Mouse (Mus musculus) thymus, postnatal 10 days (tissue): ENCODE results near the gene Cks1b.
A peak's percentile ranks its signal among the peaks of the same experiment; 100 is the strongest.

Source experiments
- DNase-seq, 2 experiments: peaks; one replicate each; pipeline ENCODE4 v3.0.0; 2021; ENCODE audit warnings: low spot score in 2 of 2

The Cks1b gene

GRCm38 (mm10) chr3:89382950-89383349 lies 35.2 kb downstream of the Cks1b start:
- no peak for DNase-seq

GRCm38 (mm10) chr3:89382033-89382882 lies 35.9 kb downstream of the Cks1b start:
- DNase-seq: no peak

- DNase-seq: no peak
These were observed 37.0 kb downstream of the Cks1b start for GRCm38 (mm10) chr3:89381233-89381632.

- no peak for DNase-seq
These were observed 37.5 kb downstream of the Cks1b start for GRCm38 (mm10) chr3:89380711-89381110.

GRCm38 (mm10) chr3:89380291-89380690 lies 37.9 kb downstream of the Cks1b start:
- no peak for DNase-seq

- peak in 1 of 2 experiments; percentile 59 for DNase-seq
These were observed 38.6 kb downstream of the Cks1b start for GRCm38 (mm10) chr3:89379388-89380131.

GRCm38 (mm10) chr3:89378394-89379067 lies 39.7 kb downstream of the Cks1b start:
- DNase-seq: peak; percentile 56 to 78

GRCm38 (mm10) chr3:89377831-89378230 lies 40.4 kb downstream of the Cks1b start:
- DNase-seq: no peak

GRCm38 (mm10) chr3:89373581-89374231 lies 44.5 kb downstream of the Cks1b start:
- no peak for DNase-seq

- DNase-seq: no peak
These were observed 50.8 kb downstream of the Cks1b start for GRCm38 (mm10) chr3:89367338-89367737.

- DNase-seq: no peak
These were observed 52.4 kb downstream of the Cks1b start for GRCm38 (mm10) chr3:89365486-89366414.
